ENCODE assay signal across 29 mouse cellular contexts in genomic region chr12:85700191-85700841, GRCm38 (mm10). TPM values are rescaled to one million over a fixed set of nuclear protein-coding genes. Genes with fewer than 3 reads are reported as not detected.
DNase-seq lines count a peak whose midpoint lies in the region; ATAC-seq lines count a peak whose summit lies in the region.
"Had no signal": no experiment of that assay in that cellular context is flagged by ENCODE, and none has a peak within 500 bp of the region (broad histone marks: within the 10 kb centered on the region; RNA-seq: fewer than 3 reads in every experiment).

No protein-coding gene starts in this region.

- no peaks in the 10 kb centered on the region for H3K36me3 ChIP-seq in heart, embryonic 10.5 days
- H3K36me3 ChIP-seq in heart, embryonic 11.5 days (ENCODE audit: control insufficient read depth, insufficient read depth, low read length) = no peaks in the 10 kb centered on the region
- H3K36me3 ChIP-seq in lung, embryonic 15.5 days = no peaks in the 10 kb centered on the region
- H3K36me3 ChIP-seq: embryonic facial prominence, embryonic 15.5 days; heart, embryonic 15.5 days; limb, embryonic 13.5 days; liver, embryonic 12.5 days; midbrain, embryonic 13.5 days; neural tube, embryonic 13.5 days had no signal

- no peaks in the 10 kb centered on the region for H3K27me3 ChIP-seq in heart, embryonic 10.5 days (ENCODE audit: insufficient read depth, poor library complexity, severe bottlenecking)
- H3K27me3 ChIP-seq in heart, embryonic 11.5 days (ENCODE audit: control insufficient read depth, insufficient read depth, low read length) = no peaks in the 10 kb centered on the region
- no peaks in the 10 kb centered on the region for H3K27me3 ChIP-seq in lung, embryonic 15.5 days
- H3K27me3 ChIP-seq: embryonic facial prominence, embryonic 15.5 days; heart, embryonic 15.5 days; limb, embryonic 13.5 days; liver, embryonic 12.5 days had no signal

- no peak for ATAC-seq in heart, embryonic 11.5 days (replicated peaks; ENCODE audit: insufficient number of reproducible peaks, low FRiP score, low TSS enrichment)
- ATAC-seq in lung, embryonic 15.5 days (ENCODE audit: borderline replicate concordance, extremely low read depth, low FRiP score, low TSS enrichment) = no peak
- ATAC-seq: inflammation-experienced regulatory T-cells, adult 6 months; liver, embryonic 12.5 days; midbrain, embryonic 13.5 days had no signal

- DNase-seq in heart, embryonic 10.5 days (ENCODE audit: low spot score) = peak; percentile 46
- DNase-seq in lung, postnatal 14 days = no peak
- DNase-seq in Muller cell, postnatal 12 days (ENCODE audit: inconsistent ontology term) = peak; percentile 18
- peak; percentile 37 for DNase-seq in brain, adult 2 months (ENCODE audit: low read depth, low spot score)
- no peak for DNase-seq in layer of hippocampus, postnatal 14 days (ENCODE audit: low spot score in 2 of 2)
- no peak for DNase-seq in adrenal gland, postnatal 10 days
- DNase-seq: adrenal gland, postnatal 25 days; cerebellum, adult 11-12 months; cerebellum, postnatal 25 days; embryo, embryonic 11 days; gastrocnemius, postnatal 25 days; heart, adult 2 months; heart, postnatal 36 days; kidney, adult 18-20 months; lung, adult 18-20 months; right cerebral cortex, adult 18-20 months; right cerebral cortex, postnatal 4 days; thymus, postnatal 25 days had no signal

- peaks cover 14% of the 10 kb centered on the region for H3K4me1 ChIP-seq in heart, embryonic 10.5 days
- peaks cover 6% of the 10 kb centered on the region for H3K4me1 ChIP-seq in heart, embryonic 11.5 days (ENCODE audit: control insufficient read depth, insufficient read depth, low read length)
- peaks cover 20% of the 10 kb centered on the region for H3K4me1 ChIP-seq in lung, embryonic 15.5 days

- no peak overlapping the region for H3K4me2 ChIP-seq in heart, embryonic 11.5 days
- H3K4me2 ChIP-seq in lung, embryonic 15.5 days = no peak overlapping the region
- H3K4me2 ChIP-seq: embryonic facial prominence, embryonic 15.5 days; heart, embryonic 15.5 days; limb, embryonic 13.5 days; liver, embryonic 12.5 days; midbrain, embryonic 13.5 days; neural tube, embryonic 13.5 days had no signal

- H3K4me3 ChIP-seq in heart, embryonic 10.5 days = no peak overlapping the region
- H3K4me3 ChIP-seq in heart, embryonic 11.5 days (ENCODE audit: low read depth, low read length) = no peak overlapping the region
- no peak overlapping the region for H3K4me3 ChIP-seq in lung, embryonic 15.5 days
- H3K4me3 ChIP-seq: embryonic facial prominence, embryonic 15.5 days; heart, adult 2 months; heart, embryonic 15.5 days; limb, embryonic 13.5 days; liver, embryonic 12.5 days; midbrain, embryonic 13.5 days; neural tube, embryonic 13.5 days had no signal

- no peaks in the 10 kb centered on the region for H3K9me3 ChIP-seq in heart, embryonic 10.5 days
- H3K9me3 ChIP-seq in heart, embryonic 11.5 days (replicated peaks; ENCODE audit: control insufficient read depth, low read length) = no peaks in the 10 kb centered on the region
- no peaks in the 10 kb centered on the region for H3K9me3 ChIP-seq in lung, embryonic 15.5 days
- H3K9me3 ChIP-seq: embryonic facial prominence, embryonic 15.5 days; heart, embryonic 15.5 days; limb, embryonic 13.5 days; liver, embryonic 12.5 days; midbrain, embryonic 13.5 days; neural tube, embryonic 13.5 days had no signal

- no peak overlapping the region for H3K9ac ChIP-seq in heart, embryonic 11.5 days (ENCODE audit: low read depth, low read length)
- H3K9ac ChIP-seq in lung, embryonic 15.5 days = no peak overlapping the region
- H3K9ac ChIP-seq: embryonic facial prominence, embryonic 15.5 days; heart, embryonic 15.5 days; limb, embryonic 13.5 days; liver, embryonic 12.5 days; midbrain, embryonic 13.5 days; neural tube, embryonic 13.5 days had no signal

- H3K27ac ChIP-seq in heart, embryonic 10.5 days = no peak overlapping the region
- H3K27ac ChIP-seq in heart, embryonic 11.5 days (ENCODE audit: low read depth, low read length) = no peak overlapping the region
- H3K27ac ChIP-seq in lung, embryonic 15.5 days = peak overlapping the region; percentile 42
- H3K27ac ChIP-seq: embryonic facial prominence, embryonic 15.5 days; heart, adult 2 months; heart, embryonic 15.5 days; kidney, postnatal 0 days; limb, embryonic 13.5 days; liver, embryonic 12.5 days; midbrain, embryonic 13.5 days; neural tube, embryonic 13.5 days had no signal

- 71% methylated on average over 6 of the region's 6 CpGs for WGBS in heart, embryonic 10.5 days
- 72% methylated on average over 6 of the region's 6 CpGs for WGBS in heart, embryonic 11.5 days (ENCODE audit: insufficient replicate concordance)
- 50% methylated on average over 6 of the region's 6 CpGs for WGBS in lung, embryonic 15.5 days

RNA-seq across cellular contexts. Expression of gene Batf, which starts 13.8 kb away (rescaled TPM):
- polyA plus RNA-seq in heart, embryonic 10.5 days (2016; fragmentation: Nextera tagmentation; extraction: Ambion mirVana) = 4.7 and 7.1 TPM in 2 replicates
- polyA plus RNA-seq in heart, embryonic 11.5 days (2014; fragmentation: Nextera tagmentation; extraction: Ambion mirVana) = 4.5 and 6.7 TPM in 2 replicates
- 2.9 and 3.8 TPM in 2 replicates for polyA plus RNA-seq in lung, embryonic 15.5 days (2015; fragmentation: Nextera tagmentation; extraction: Ambion mirVana)
- under 1 TPM; 0.46 to 0.55 TPM for total RNA-seq in layer of hippocampus, postnatal 14 days (2021)
- total RNA-seq in adrenal gland, postnatal 10 days (2021) = 1 to 10 TPM; 1.2 to 1.6 TPM
- total RNA-seq: adrenal gland, postnatal 25 days had no signal

RNA-seq across cellular contexts. Expression of gene Flvcr2, which starts 46.0 kb away (rescaled TPM):
- polyA plus RNA-seq in heart, embryonic 10.5 days (2016; fragmentation: Nextera tagmentation; extraction: Ambion mirVana) = 4.9 and 7.8 TPM in 2 replicates
- polyA plus RNA-seq in heart, embryonic 11.5 days (2014; fragmentation: Nextera tagmentation; extraction: Ambion mirVana) = 5.8 and 6.9 TPM in 2 replicates
- 3.6 and 5.1 TPM in 2 replicates for polyA plus RNA-seq in lung, embryonic 15.5 days (2015; fragmentation: Nextera tagmentation; extraction: Ambion mirVana)
- total RNA-seq in layer of hippocampus, postnatal 14 days (2021) = 1 to 10 TPM; 2.9 to 3.2 TPM
- total RNA-seq in adrenal gland, postnatal 10 days (2021) = 1 to 10 TPM; 5.2 to 7.1 TPM
- total RNA-seq: megakaryocyte, adult 5-6 weeks had no signal

Comparison
In these comparisons a context has a peak if more than half of its experiments do, and no peak if none do; other contexts are left out.
1. DNase-seq: peak in heart, embryonic 10.5 days (single experiment), Muller cell, postnatal 12 days (single experiment) and brain, adult 2 months (single experiment); none in lung, postnatal 14 days (single experiment), layer of hippocampus, postnatal 14 days (0 of 2) and adrenal gland, postnatal 10 days (single experiment).